Mouse (Mus musculus): ENCODE results near the gene Agbl3.

GRCm38 (mm10) chr6:34887131-34887850 lies 107.1 kb downstream of the Agbl3 start:
- TF ChIP-seq CTCF (IDR thresholded peaks at IDR 0.05; ENCODE audit: extremely low read depth, insufficient read depth, insufficient read length, insufficient replicate concordance) (no peak), POLR2A (IDR thresholded peaks at IDR 0.05; ENCODE audit: low read depth, low read length) (no peak)

Measured in spleen, adult 2 months (tissue).